Mouse (Mus musculus) liver, embryonic 13.5 days (tissue): ENCODE measurements at regions not wholly inside any gene's neighbourhood (a gene's known extent, or its start where the extent isn't known, plus 50 kb on each side); places are given as distances from the start of the nearest gene placed in this dataset.
A peak's percentile ranks its signal among the peaks of the same experiment; 100 is the strongest.

Experiments
- ATAC-seq: fragments of 200-750 bp; cut with Nextera tagmentation; 2 replicates; pipeline ENCODE4 v1.8.0; 2017; ENCODE audit warnings: low read depth, mild to moderate bottlenecking, moderate number of reproducible peaks, moderate library complexity
- DNase-seq: peaks from one replicate; pipeline ENCODE4 v3.0.0; 2022
- H3K27ac ChIP-seq: fragments of 300-500 bp; sonication (generic); 2 replicates; pipeline ENCODE4 v1.5.1; 2015; ENCODE audit warnings: moderate library complexity, mild to moderate bottlenecking, inconsistent platforms
- H3K27me3 ChIP-seq: fragments of 300-500 bp; sonication (generic); 2 replicates; pipeline ENCODE4 v1.6.1; 2015; ENCODE audit warnings: mild to moderate bottlenecking, inconsistent platforms
- H3K36me3 ChIP-seq: fragments of 300-500 bp; sonication (generic); 2 replicates; pipeline ENCODE4 v1.6.1; 2015; ENCODE audit warnings: mild to moderate bottlenecking, inconsistent platforms
- H3K4me1 ChIP-seq: fragments of 300-500 bp; sonication (generic); replicated peaks from 2 replicates; pipeline ENCODE4 v1.6.1; 2015; ENCODE audit warnings: inconsistent platforms
- H3K4me2 ChIP-seq: fragments of 300-500 bp; sonication (generic); 2 replicates; pipeline ENCODE4 v1.6.1; 2015; ENCODE audit warnings: inconsistent platforms, mild to moderate bottlenecking, moderate library complexity
- H3K4me3 ChIP-seq: fragments of 300-500 bp; sonication (generic); replicated peaks from 2 replicates; pipeline ENCODE4 v1.5.1; 2015; ENCODE audit warnings: mild to moderate bottlenecking, inconsistent platforms
- H3K9ac ChIP-seq: fragments of 300-500 bp; sonication (generic); 2 replicates; pipeline ENCODE4 v1.6.1; 2015; ENCODE audit warnings: mild to moderate bottlenecking, inconsistent platforms
- H3K9me3 ChIP-seq: fragments of 300-500 bp; sonication (generic); replicated peaks from 2 replicates; pipeline ENCODE4 v1.6.1; 2016; ENCODE audit warnings: inconsistent platforms
- WGBS: fragments of 180-500 bp; shearing (Covaris S2); methylation state at CpG from one replicate; pipeline ENCODE4 v1.1.7; 2015; ENCODE audit not compliant: insufficient replicate concordance; 5-methylcytosine and 5-hydroxymethylcytosine counted together

GRCm38 (mm10) chr6:50808126-50808525, 153.9 kb upstream of the Npvf start:
- DNase-seq = peak; percentile 19

GRCm38 (mm10) chr6:50808811-50809668, 154.8 kb upstream of the Npvf start:
- no peak overlapping the region; the same call in 1 of the 2 replicates for H3K9ac ChIP-seq
- H3K27me3 ChIP-seq = no peaks in the 10 kb centered on the region
- no peak for DNase-seq
- H3K9me3 ChIP-seq = no peaks in the 10 kb centered on the region
- no peak for ATAC-seq
- H3K4me3 ChIP-seq = no peak overlapping the region
- no peak overlapping the region for H3K27ac ChIP-seq
- H3K4me2 ChIP-seq = no peak overlapping the region
- H3K36me3 ChIP-seq = no peaks in the 10 kb centered on the region
- H3K4me1 ChIP-seq = 0 out of 2 replicates have a peak, but pooled peaks cover 4% of the 10 kb centered on the region
- 58% methylated on average over 24 of the region's 24 CpGs for WGBS

More at GRCm38 (mm10) chr6:50808126-50808525, 153.9 kb upstream of the Npvf start:
- 10% methylated on average over 4 of the region's 4 CpGs for WGBS
- H3K27ac ChIP-seq = no peak overlapping the region
- no peaks in the 10 kb centered on the region for H3K36me3 ChIP-seq
- H3K4me3 ChIP-seq = no peak overlapping the region
- H3K4me1 ChIP-seq = 0 out of 2 replicates have a peak, but pooled peaks cover 6% of the 10 kb centered on the region
- no peaks in the 10 kb centered on the region for H3K27me3 ChIP-seq
- H3K4me2 ChIP-seq = no peak overlapping the region
- no peak overlapping the region for H3K9ac ChIP-seq
- no peak for ATAC-seq
- no peaks in the 10 kb centered on the region for H3K9me3 ChIP-seq

- no peaks in the 10 kb centered on the region for H3K9me3 ChIP-seq
- H3K27ac ChIP-seq = no peak overlapping the region
- H3K36me3 ChIP-seq = no peaks in the 10 kb centered on the region
- ATAC-seq (no peak), DNase-seq (no peak)
- no peaks in the 10 kb centered on the region for H3K27me3 ChIP-seq
- H3K9ac ChIP-seq = no peak overlapping the region
- WGBS = 42% methylated on average over 4 of the region's 4 CpGs
- 0 out of 2 replicates have a peak, but pooled peaks cover 4% of the 10 kb centered on the region for H3K4me1 ChIP-seq
- no peak overlapping the region for H3K4me3 ChIP-seq
- H3K4me2 ChIP-seq = no peak overlapping the region
Measured at GRCm38 (mm10) chr6:50809669-50809983, 155.4 kb upstream of the Npvf start.

- no peak overlapping the region for H3K9ac ChIP-seq
- no peaks in the 10 kb centered on the region for H3K36me3 ChIP-seq
- ATAC-seq (no peak), DNase-seq (no peak)
- H3K9me3 ChIP-seq = no peaks in the 10 kb centered on the region
- no peaks in the 10 kb centered on the region for H3K27me3 ChIP-seq
- H3K4me2 ChIP-seq = no peak overlapping the region
- H3K4me1 ChIP-seq = no peaks in the 10 kb centered on the region
- no peak overlapping the region for H3K27ac ChIP-seq
- 64% methylated on average over 10 of the region's 10 CpGs for WGBS
- no peak overlapping the region for H3K4me3 ChIP-seq
Measured at GRCm38 (mm10) chr6:50814936-50815500, 160.8 kb upstream of the Npvf start.

- no peak overlapping the region for H3K4me2 ChIP-seq
- WGBS = 67% methylated on average over 8 of the region's 8 CpGs
- no peak overlapping the region for H3K4me3 ChIP-seq
- H3K36me3 ChIP-seq = no peaks in the 10 kb centered on the region
- ATAC-seq = no peak
- H3K27ac ChIP-seq = no peak overlapping the region
- H3K4me1 ChIP-seq = no peaks in the 10 kb centered on the region
- H3K27me3 ChIP-seq = 0 out of 2 replicates have a peak, but pooled peaks cover 3% of the 10 kb centered on the region
- H3K9ac ChIP-seq = no peak overlapping the region
- DNase-seq = no peak
- H3K9me3 ChIP-seq = no peaks in the 10 kb centered on the region
Measured at GRCm38 (mm10) chr6:50815579-50815978, 161.3 kb upstream of the Npvf start.

GRCm38 (mm10) chr6:50817430-50817829, 163.2 kb upstream of the Npvf start:
- Histone ChIP-seq H3K27me3 (peaks cover 18% of the 10 kb centered on the region), H3K9me3 (no peaks in the 10 kb centered on the region), H3K27ac (no peak overlapping the region), H3K4me1 (no peaks in the 10 kb centered on the region), H3K4me2 (no peak overlapping the region), H3K36me3 (no peaks in the 10 kb centered on the region), H3K9ac (no peak overlapping the region), H3K4me3 (no peak overlapping the region)
- ATAC-seq (no peak), DNase-seq (no peak)
- 52% methylated on average over 10 of the region's 10 CpGs for WGBS

GRCm38 (mm10) chr6:50818433-50818832, 164.2 kb upstream of the Npvf start:
- Histone ChIP-seq H3K4me1 (no peaks in the 10 kb centered on the region), H3K27me3 (peaks cover 28% of the 10 kb centered on the region), H3K9me3 (no peaks in the 10 kb centered on the region), H3K4me2 (no peak overlapping the region), H3K4me3 (no peak overlapping the region), H3K9ac (no peak overlapping the region), H3K36me3 (no peaks in the 10 kb centered on the region), H3K27ac (no peak overlapping the region)
- ATAC-seq = no peak
- 70% methylated on average over 5 of the region's 5 CpGs for whole genome bisulfite sequencing
- DNase-seq = no peak

- ATAC-seq = no peak
- peaks cover 30% of the 10 kb centered on the region for H3K27me3 ChIP-seq
- WGBS = 55% methylated on average over 10 of the region's 10 CpGs
Measured at GRCm38 (mm10) chr6:50818891-50819541, 164.8 kb upstream of the Npvf start.

GRCm38 (mm10) chr6:50821401-50822235, 167.4 kb upstream of the Npvf start:
- no peaks in the 10 kb centered on the region for H3K9me3 ChIP-seq
- no peaks in the 10 kb centered on the region for H3K4me1 ChIP-seq
- peaks cover 33% of the 10 kb centered on the region for H3K27me3 ChIP-seq
- H3K4me3 ChIP-seq = no peak overlapping the region
- no peak for ATAC-seq
- no peak for DNase-seq
- no peak overlapping the region for H3K9ac ChIP-seq
- H3K36me3 ChIP-seq = no peaks in the 10 kb centered on the region
- H3K27ac ChIP-seq = no peak overlapping the region
- WGBS = 60% methylated on average over 12 of the region's 12 CpGs
- H3K4me2 ChIP-seq = no peak overlapping the region

More at GRCm38 (mm10) chr6:50818891-50819541, 164.8 kb upstream of the Npvf start:
- H3K36me3 ChIP-seq = no peaks in the 10 kb centered on the region
- no peaks in the 10 kb centered on the region for H3K9me3 ChIP-seq
- no peak overlapping the region for H3K9ac ChIP-seq
- no peak for DNase-seq
- H3K27ac ChIP-seq = no peak overlapping the region
- H3K4me3 ChIP-seq = no peak overlapping the region
- H3K4me2 ChIP-seq = no peak overlapping the region
- no peaks in the 10 kb centered on the region for H3K4me1 ChIP-seq

GRCm38 (mm10) chr6:50822236-50823151, 168.3 kb upstream of the Npvf start:
- ATAC-seq (no peak), DNase-seq (no peak)
- H3K36me3 ChIP-seq = no peaks in the 10 kb centered on the region
- H3K27me3 ChIP-seq = peaks cover 33% of the 10 kb centered on the region
- no peak overlapping the region for H3K9ac ChIP-seq
- H3K4me2 ChIP-seq = no peak overlapping the region
- H3K9me3 ChIP-seq = no peaks in the 10 kb centered on the region
- 36% methylated on average over 18 of the region's 18 CpGs for WGBS
- H3K4me1 ChIP-seq = no peaks in the 10 kb centered on the region
- no peak overlapping the region for H3K4me3 ChIP-seq
- no peak overlapping the region for H3K27ac ChIP-seq
